24 mouse cellular contexts compared by ENCODE assay signal in the genomic region with DNA sequence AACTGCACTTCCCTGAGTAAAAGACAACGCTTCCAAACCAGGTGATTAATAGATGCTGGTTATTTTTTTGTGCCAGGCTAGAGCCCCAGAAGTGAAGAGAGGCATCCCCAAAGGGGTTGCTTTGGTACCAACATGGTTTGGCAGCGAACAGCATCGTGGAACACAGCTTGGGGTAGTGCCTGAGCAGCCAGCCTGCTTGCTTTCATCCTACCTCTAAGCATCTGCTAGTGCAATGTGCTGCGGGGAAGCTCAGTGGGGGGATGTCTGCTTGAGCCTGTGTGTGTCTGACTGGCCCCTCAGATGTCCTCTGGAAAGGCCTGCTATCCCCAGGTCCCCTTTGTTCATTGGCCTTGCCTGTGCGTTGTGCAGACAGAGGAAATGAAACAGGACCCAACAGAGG. TPM values are rescaled to one million over a fixed set of nuclear protein-coding genes. Genes with fewer than 3 reads are reported as not detected.
DNase-seq lines count a peak whose midpoint lies in the region; ATAC-seq and TF ChIP-seq lines count a peak whose summit lies in the region.
"Had no signal": no experiment of that assay in that cellular context is flagged by ENCODE, and none has a peak within 500 bp of the region (broad histone marks: within the 10 kb centered on the region; RNA-seq: fewer than 3 reads in every experiment).

No protein-coding gene starts in this region.

- H3K4me3 ChIP-seq in forebrain, postnatal 0 days (ENCODE audit: low read depth, low read length) = no peak overlapping the region
- no peak overlapping the region for H3K4me3 ChIP-seq in forebrain, embryonic 16.5 days (replicated peaks; ENCODE audit: low read length)
- H3K4me3 ChIP-seq: heart, embryonic 12.5 days; hindbrain, embryonic 15.5 days; kidney, embryonic 15.5 days; limb, embryonic 15.5 days had no signal

- H3K9ac ChIP-seq in forebrain, postnatal 0 days = no peak overlapping the region
- no peak overlapping the region for H3K9ac ChIP-seq in forebrain, embryonic 16.5 days (replicated peaks; ENCODE audit: low read depth, low read length)
- H3K9ac ChIP-seq: heart, embryonic 12.5 days; hindbrain, embryonic 15.5 days; kidney, embryonic 15.5 days; limb, embryonic 15.5 days had no signal

- H3K4me1 ChIP-seq in forebrain, postnatal 0 days (ENCODE audit: insufficient read depth) = no peaks in the 10 kb centered on the region
- peaks cover 3% of the 10 kb centered on the region; the same call in 1 of the 2 replicates for H3K4me1 ChIP-seq in forebrain, embryonic 16.5 days (replicated peaks; ENCODE audit: control insufficient read depth, insufficient read depth, low read length)
- H3K4me1 ChIP-seq: heart, embryonic 12.5 days; kidney, embryonic 15.5 days; limb, embryonic 15.5 days had no signal

- WGBS in forebrain, postnatal 0 days = 38% methylated on average over 5 of the region's 5 CpGs
- 45% methylated on average over 5 of the region's 5 CpGs for WGBS in forebrain, embryonic 16.5 days

- TF ChIP-seq CTCF in forebrain, postnatal 0 days (IDR thresholded peaks at IDR 0.05; ENCODE audit: low read depth) = no peak

- ATAC-seq in forebrain, postnatal 0 days = no peak
- no peak for ATAC-seq in forebrain, embryonic 16.5 days
- ATAC-seq: intestine, embryonic 16.5 days had no signal

- peak; percentile 36 to 61 for DNase-seq in cerebellum, postnatal 10 days
- no peak for DNase-seq in cerebellum, adult 9-11 months
- peak; percentile 58 for DNase-seq in forebrain, postnatal 0 days
- DNase-seq in right cerebral cortex, postnatal 10 days (ENCODE audit: low spot score in 2 of 2) = peak; percentile 30 to 32
- no peak for DNase-seq in right cerebral cortex, postnatal 4 days
- peak; percentile 26 to 31 for DNase-seq in layer of hippocampus, postnatal 25 days (ENCODE audit: extremely low spot score in 1 of 2, low spot score in 1 of 2)
- DNase-seq in urinary bladder, adult 18-20 months (ENCODE audit: low spot score in 2 of 2) = no peak
- DNase-seq: adrenal gland, adult 2 months; gastrocnemius, postnatal 10 days; heart, adult 11 months; heart, postnatal 14 days; kidney, postnatal 4 days; lung, postnatal 14 days; thymus, postnatal 25 days had no signal

- no peaks in the 10 kb centered on the region for H3K36me3 ChIP-seq in forebrain, postnatal 0 days (ENCODE audit: insufficient read depth)
- H3K36me3 ChIP-seq in forebrain, embryonic 16.5 days (ENCODE audit: control insufficient read depth, insufficient read depth) = no peaks in the 10 kb centered on the region
- H3K36me3 ChIP-seq: heart, embryonic 12.5 days; hindbrain, embryonic 15.5 days; kidney, embryonic 15.5 days; limb, embryonic 15.5 days had no signal

- H3K27me3 ChIP-seq in forebrain, postnatal 0 days (ENCODE audit: insufficient read depth, low read length) = no peaks in the 10 kb centered on the region
- no peaks in the 10 kb centered on the region for H3K27me3 ChIP-seq in forebrain, embryonic 16.5 days (replicated peaks; ENCODE audit: control insufficient read depth, insufficient read depth, low read length)
- H3K27me3 ChIP-seq: heart, embryonic 12.5 days; hindbrain, embryonic 15.5 days; kidney, embryonic 15.5 days; limb, embryonic 15.5 days had no signal

- H3K9me3 ChIP-seq in forebrain, postnatal 0 days (ENCODE audit: low read length) = no peaks in the 10 kb centered on the region
- no peaks in the 10 kb centered on the region for H3K9me3 ChIP-seq in forebrain, embryonic 16.5 days (ENCODE audit: control insufficient read depth, low read length)
- H3K9me3 ChIP-seq: heart, embryonic 12.5 days; hindbrain, embryonic 15.5 days; kidney, embryonic 15.5 days; limb, embryonic 15.5 days had no signal

- H3K27ac ChIP-seq in forebrain, postnatal 0 days (ENCODE audit: low read depth, low read length) = no peak overlapping the region
- no peak overlapping the region for H3K27ac ChIP-seq in forebrain, embryonic 16.5 days (ENCODE audit: low read length)
- H3K27ac ChIP-seq: hindbrain, embryonic 15.5 days; kidney, embryonic 15.5 days; limb, embryonic 15.5 days had no signal

- H3K4me2 ChIP-seq in forebrain, postnatal 0 days (ENCODE audit: low read depth) = no peak overlapping the region
- no peak overlapping the region for H3K4me2 ChIP-seq in forebrain, embryonic 16.5 days (ENCODE audit: low read length)
- H3K4me2 ChIP-seq: heart, embryonic 12.5 days; hindbrain, embryonic 15.5 days; kidney, embryonic 15.5 days; limb, embryonic 15.5 days had no signal

RNA-seq across cellular contexts. Expression of a gene that starts 42.4 kb away (rescaled TPM):
- total RNA-seq in forebrain, postnatal 0 days (2014; rRNA removed) = 8.2 and 10.4 TPM in 2 replicates
- polyA plus RNA-seq in forebrain, postnatal 0 days (2015; fragmentation: Nextera tagmentation; extraction: Ambion mirVana) = 1.4 and 3.5 TPM in 2 replicates
- polyA plus RNA-seq in forebrain, embryonic 16.5 days (2015; fragmentation: Nextera tagmentation; extraction: Ambion mirVana) = 3.9 and 6.3 TPM in 2 replicates
- total RNA-seq in layer of hippocampus, postnatal 25 days (2021) = 1 to 10 TPM; 1.9 to 2.4 TPM
- total RNA-seq: common myeloid progenitor, adult 5-6 weeks; gastrocnemius, postnatal 10 days; heart, postnatal 14 days; megakaryocyte, adult 5-6 weeks; neutrophil, adult 5-6 weeks had no signal
- polyA plus RNA-seq: liver, embryonic 16.5 days had no signal

Comparison
In these comparisons a context has a peak if more than half of its experiments do, and no peak if none do; other contexts are left out.
1. DNase-seq: peak in cerebellum, postnatal 10 days (2 of 2), forebrain, postnatal 0 days (single experiment), right cerebral cortex, postnatal 10 days (2 of 2) and layer of hippocampus, postnatal 25 days (2 of 2); none in cerebellum, adult 9-11 months (single experiment), right cerebral cortex, postnatal 4 days (single experiment) and urinary bladder, adult 18-20 months (0 of 2).